Mouse (Mus musculus) midbrain, postnatal 0 days (tissue): ENCODE measurements at regions not wholly inside any gene's neighbourhood (a gene's known extent, or its start where the extent isn't known, plus 50 kb on each side); places are given as distances from the start of the nearest gene placed in this dataset.
A peak's percentile ranks its signal among the peaks of the same experiment; 100 is the strongest.

Experiments
- ATAC-seq: fragments of 200-750 bp; cut with Nextera tagmentation; 2 replicates; pipeline ENCODE4 v1.8.0; 2017; ENCODE audit warnings: moderate number of reproducible peaks, mild to moderate bottlenecking, moderate TSS enrichment, moderate library complexity; ENCODE audit not compliant: low FRiP score
- DNase-seq: peaks from one replicate; pipeline ENCODE4 v3.0.0-alpha.2; 2015; ENCODE audit warnings: low spot score
- H3K27ac ChIP-seq: fragments of 300-500 bp; sonication (generic); 2 replicates; pipeline ENCODE4 v1.5.1; 2014; ENCODE audit warnings: low read depth, mild to moderate bottlenecking, low read length, mixed read lengths
- H3K27me3 ChIP-seq: fragments of 300-500 bp; sonication (generic); 2 replicates; pipeline ENCODE4 v1.6.1; 2014; ENCODE audit warnings: low read length, control low read depth, mixed read lengths; ENCODE audit not compliant: insufficient read depth
- H3K36me3 ChIP-seq: fragments of 300-500 bp; sonication (generic); 2 replicates; pipeline ENCODE4 v1.6.1; 2014; ENCODE audit warnings: low read length, control low read depth, mixed read lengths; ENCODE audit not compliant: insufficient read depth
- H3K4me1 ChIP-seq: fragments of 300-500 bp; sonication (generic); 2 replicates; pipeline ENCODE4 v1.6.1; 2014; ENCODE audit warnings: mild to moderate bottlenecking, control low read depth, antibody characterized with exemption, low read length, mixed read lengths; ENCODE audit not compliant: insufficient read depth
- H3K4me2 ChIP-seq: fragments of 300-500 bp; sonication (generic); 2 replicates; pipeline ENCODE4 v1.6.1; 2014; ENCODE audit warnings: low read depth, mild to moderate bottlenecking, low read length, mixed read lengths; ENCODE audit not compliant: poor library complexity, severe bottlenecking
- H3K4me3 ChIP-seq: fragments of 300-500 bp; sonication (generic); 2 replicates; pipeline ENCODE4 v1.5.1; 2014; ENCODE audit warnings: low read depth, mild to moderate bottlenecking, low read length, moderate library complexity
- H3K9ac ChIP-seq: fragments of 300-500 bp; sonication (generic); replicated peaks from 2 replicates; pipeline ENCODE4 v1.6.1; 2014; ENCODE audit warnings: mild to moderate bottlenecking, low read length, moderate library complexity, mixed read lengths; ENCODE audit not compliant: poor library complexity, severe bottlenecking
- H3K9me3 ChIP-seq: fragments of 300-500 bp; sonication (generic); 2 replicates; pipeline ENCODE4 v1.6.1; 2016; ENCODE audit warnings: low read length, control low read depth
- CTCF ChIP-seq: IDR thresholded peaks from 2 replicates; pipeline ENCODE4 v1.5.1; 2016; ENCODE audit warnings: antibody characterized with exemption, mild to moderate bottlenecking
- WGBS: fragments of 180-500 bp; shearing (Covaris S2); extraction: QIAGEN DNeasy Blood & Tissue Kit; methylation state at CpG from one replicate; pipeline ENCODE4 v1.1.7; 2014; 5-methylcytosine and 5-hydroxymethylcytosine counted together

DNA sequence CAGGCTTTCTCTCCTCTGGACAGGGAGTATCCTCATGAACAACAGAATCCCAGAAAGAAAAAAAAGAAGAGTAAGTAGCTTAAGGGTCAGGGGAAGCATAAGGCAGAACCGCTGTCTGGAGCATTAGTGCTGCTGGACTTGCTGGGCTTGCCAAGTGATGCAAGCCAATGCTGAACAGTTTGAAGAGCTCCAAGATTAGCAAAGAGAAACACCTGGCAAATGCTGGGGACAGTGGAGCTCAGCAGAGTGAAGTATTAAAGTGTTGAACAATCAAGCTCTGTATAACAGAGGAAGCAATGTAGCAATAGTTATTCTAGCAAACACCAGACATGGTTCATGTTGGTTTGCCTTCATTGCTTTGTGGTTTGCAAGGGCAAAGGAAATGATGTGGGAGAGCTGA is 1100.1 kb downstream of the Mrps31 start:
- no peak for DNase-seq
- H3K36me3 ChIP-seq: no peaks in the 10 kb centered on the region

DNA sequence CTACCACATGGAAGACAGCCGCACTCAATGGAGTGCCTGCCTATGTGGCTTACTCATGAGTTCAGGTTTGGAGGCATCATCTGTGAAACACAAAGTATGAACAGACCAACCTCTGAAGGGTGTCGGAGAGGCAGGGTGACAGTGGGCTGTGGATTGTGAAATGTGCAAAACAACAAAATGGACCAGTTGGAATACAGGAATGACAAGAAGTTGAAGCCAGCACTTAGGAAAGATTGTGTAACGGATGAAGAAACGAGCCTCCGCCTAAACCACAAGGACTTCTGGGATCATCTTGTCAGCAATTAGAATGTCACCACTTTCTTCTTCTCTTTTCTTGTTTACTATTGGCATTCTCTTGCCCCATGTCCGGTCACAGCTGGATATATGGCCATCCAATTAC is 1100.6 kb downstream of the Mrps31 start:
- Histone ChIP-seq H3K27ac (no peak overlapping the region), H3K36me3 (no peaks in the 10 kb centered on the region), H3K9ac (no peak overlapping the region), H3K27me3 (no peaks in the 10 kb centered on the region), H3K9me3 (no peaks in the 10 kb centered on the region), H3K4me3 (no peak overlapping the region), H3K4me2 (no peak overlapping the region), H3K4me1 (no peaks in the 10 kb centered on the region)
- DNase-seq (no peak), ATAC-seq (no peak)
- no peak for TF ChIP-seq CTCF
- 94% methylated on average over 6 of the region's 6 CpGs for WGBS

More for the DNA sequence above, 1100.1 kb downstream of the Mrps31 start:
- H3K9me3 ChIP-seq: no peaks in the 10 kb centered on the region
- H3K27ac ChIP-seq: no peak overlapping the region
- H3K9ac ChIP-seq: no peak overlapping the region
- H3K4me3 ChIP-seq: no peak overlapping the region
- ATAC-seq: no peak
- H3K4me1 ChIP-seq: no peaks in the 10 kb centered on the region
- no peak for TF ChIP-seq CTCF
- WGBS: 66% methylated on average over 1 of the region's 1 CpGs
- H3K27me3 ChIP-seq: no peaks in the 10 kb centered on the region
- no peak overlapping the region for H3K4me2 ChIP-seq

DNA sequence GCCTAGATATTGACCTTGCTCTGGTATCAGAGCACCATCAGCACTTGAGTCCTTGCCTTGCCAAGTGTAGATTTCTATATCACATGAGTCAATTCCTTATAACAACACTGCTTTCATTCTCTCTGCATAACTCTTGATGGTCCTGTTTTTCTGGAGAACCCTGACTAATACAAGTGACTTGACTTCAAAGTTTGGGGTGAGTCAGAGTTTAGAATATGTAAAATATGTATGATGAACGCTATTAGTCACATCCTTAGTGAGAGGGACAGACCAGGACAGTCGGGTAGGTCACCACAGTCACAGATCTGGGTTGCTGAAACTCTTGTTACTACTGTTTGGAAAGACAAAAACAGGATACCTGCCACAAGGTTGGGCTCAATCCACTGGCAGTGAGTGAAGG is 1105.3 kb downstream of the Mrps31 start:
- no peak overlapping the region for H3K27ac ChIP-seq
- no peak for TF ChIP-seq CTCF
- H3K36me3 ChIP-seq: no peaks in the 10 kb centered on the region
- H3K4me2 ChIP-seq: no peak overlapping the region
- ATAC-seq (no peak), DNase-seq (no peak)
- 84% methylated on average over 2 of the region's 2 CpGs for WGBS
- H3K4me1 ChIP-seq: no peaks in the 10 kb centered on the region
- H3K4me3 ChIP-seq: no peak overlapping the region
- H3K9me3 ChIP-seq: no peaks in the 10 kb centered on the region
- no peak overlapping the region for H3K9ac ChIP-seq
- no peaks in the 10 kb centered on the region for H3K27me3 ChIP-seq

DNA sequence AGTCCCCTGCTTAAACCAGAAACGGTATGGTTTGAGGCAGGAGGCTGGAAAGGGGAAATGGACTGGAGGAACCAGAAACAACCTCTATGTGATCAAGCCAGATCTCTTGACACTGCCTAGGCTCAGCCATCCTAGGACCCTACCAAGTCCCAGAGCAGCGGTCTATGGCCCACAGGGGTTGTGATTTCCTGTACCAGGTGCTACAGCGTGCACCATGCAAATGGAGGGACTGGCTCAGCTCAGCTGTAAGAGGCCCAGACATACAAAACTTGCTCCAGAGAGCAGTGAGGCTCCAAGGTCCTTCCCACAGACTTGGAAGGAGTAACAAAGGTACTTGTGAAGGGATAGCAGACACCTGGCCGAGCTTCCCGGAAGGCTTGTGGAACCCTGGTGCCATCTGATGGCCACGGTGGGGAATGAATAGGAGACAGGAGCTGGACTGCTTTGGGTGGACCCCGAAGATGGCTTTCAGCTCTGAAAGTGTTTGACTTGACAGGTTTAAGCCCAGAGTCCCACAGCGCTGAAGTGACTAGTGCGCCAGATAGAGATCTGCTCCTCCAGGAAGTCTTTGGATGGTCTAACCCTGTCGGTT is 1120.5 kb downstream of the Mrps31 start:
- WGBS: 61% methylated on average over 10 of the region's 10 CpGs
- DNase-seq: peak; percentile 72
- peak; percentile 60; the same call in 1 of the 2 replicates for ATAC-seq
- no peaks in the 10 kb centered on the region for H3K36me3 ChIP-seq
- H3K4me3 ChIP-seq: no peak overlapping the region
- H3K27me3 ChIP-seq: no peaks in the 10 kb centered on the region; the same call in 1 of the 2 replicates
- no peak overlapping the region for H3K9ac ChIP-seq
- TF ChIP-seq CTCF: peak; percentile 88
- H3K27ac ChIP-seq: no peak overlapping the region
- no peak overlapping the region for H3K4me2 ChIP-seq
- H3K9me3 ChIP-seq: no peaks in the 10 kb centered on the region
- no peaks in the 10 kb centered on the region for H3K4me1 ChIP-seq

DNA sequence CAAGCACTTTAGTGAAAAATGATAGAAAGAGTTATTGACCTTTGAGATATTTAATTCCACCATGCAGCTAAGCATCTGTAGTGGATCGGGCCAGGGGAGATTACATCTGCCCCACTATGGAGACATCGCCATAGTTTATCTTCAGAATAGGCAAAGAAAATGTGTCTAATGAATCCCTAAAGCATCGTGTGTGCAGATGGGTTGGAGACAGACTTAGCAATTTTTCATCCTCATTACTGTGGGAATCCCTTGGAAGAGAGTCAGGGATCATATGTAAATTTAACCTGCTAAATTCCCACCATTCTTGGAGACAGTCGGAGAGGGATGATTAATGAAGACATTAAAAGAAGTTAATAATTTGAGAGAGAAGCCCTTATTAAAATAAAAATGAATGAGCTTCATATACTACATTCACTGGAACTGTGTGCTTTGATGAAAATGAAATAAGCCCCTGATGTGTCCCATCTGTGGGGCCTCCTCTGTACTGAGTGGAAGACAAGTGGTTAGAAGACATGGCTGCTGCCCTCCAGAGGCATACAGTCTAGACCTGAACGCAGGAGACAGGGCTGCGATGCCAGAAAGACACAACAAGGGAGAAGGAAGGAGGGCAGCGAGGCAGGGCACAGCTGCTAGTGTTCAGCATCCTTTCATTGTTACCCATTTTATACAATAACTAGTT is 1126.7 kb downstream of the Mrps31 start:
- Histone ChIP-seq H3K4me2 (no peak overlapping the region), H3K4me1 (no peaks in the 10 kb centered on the region), H3K36me3 (no peaks in the 10 kb centered on the region), H3K4me3 (no peak overlapping the region), H3K9ac (peak overlapping the region; percentile 29; the same call in 1 of the 2 replicates), H3K27me3 (no peaks in the 10 kb centered on the region; the same call in 1 of the 2 replicates), H3K9me3 (no peaks in the 10 kb centered on the region), H3K27ac (no peak overlapping the region)
- WGBS: 65% methylated on average over 7 of the region's 7 CpGs
- no peak for TF ChIP-seq CTCF
- DNase-seq: peak; percentile 36
- ATAC-seq: no peak
